Mouse (Mus musculus) forebrain, embryonic 11.5 days (tissue): ENCODE results near the gene Elof1. TPM values are rescaled to one million over a fixed set of nuclear protein-coding genes. Genes with fewer than 3 reads are reported as not detected.

Source experiments
- ATAC-seq: fragments of 200-750 bp; cut with Nextera tagmentation; replicated peaks from 2 replicates; pipeline ENCODE4 v1.8.0; 2017; ENCODE audit warnings: moderate TSS enrichment; ENCODE audit not compliant: low FRiP score
- DNase-seq: peaks from one replicate; pipeline ENCODE4 v3.0.0-alpha.2; 2017; ENCODE audit warnings: low spot score
- H3K27ac ChIP-seq: fragments of 300-500 bp; sonication (generic); 2 replicates; pipeline ENCODE4 v1.5.1; 2014; ENCODE audit warnings: low read depth, low read length
- H3K27me3 ChIP-seq: fragments of 300-500 bp; sonication (generic); 2 replicates; pipeline ENCODE4 v1.6.1; 2014; ENCODE audit warnings: mild to moderate bottlenecking, low read length, mixed read lengths; ENCODE audit not compliant: control insufficient read depth, insufficient read depth
- H3K36me3 ChIP-seq: fragments of 300-500 bp; sonication (generic); 2 replicates; pipeline ENCODE4 v1.6.1; 2014; ENCODE audit warnings: mild to moderate bottlenecking, low read length, moderate library complexity, mixed read lengths; ENCODE audit not compliant: control insufficient read depth, insufficient read depth
- H3K4me1 ChIP-seq: fragments of 300-500 bp; sonication (generic); replicated peaks from 2 replicates; pipeline ENCODE4 v1.6.1; 2014; ENCODE audit warnings: low read length, mixed read lengths; ENCODE audit not compliant: control insufficient read depth, insufficient read depth
- H3K4me2 ChIP-seq: fragments of 300-500 bp; sonication (generic); 2 replicates; pipeline ENCODE4 v1.6.1; 2014; ENCODE audit warnings: low read depth, mild to moderate bottlenecking, low read length, moderate library complexity, mixed read lengths; ENCODE audit not compliant: severe bottlenecking
- H3K4me3 ChIP-seq: fragments of 300-500 bp; sonication (generic); 2 replicates; pipeline ENCODE4 v1.5.1; 2014; ENCODE audit warnings: low read depth, low read length
- H3K9ac ChIP-seq: fragments of 300-500 bp; sonication (generic); 2 replicates; pipeline ENCODE4 v1.6.1; 2014; ENCODE audit warnings: low read length
- H3K9me3 ChIP-seq: fragments of 300-500 bp; sonication (generic); 2 replicates; pipeline ENCODE4 v1.6.1; 2016; ENCODE audit warnings: low read length, mixed read lengths; ENCODE audit not compliant: control insufficient read depth
- WGBS: fragments of 180-500 bp; shearing (Covaris S2); extraction: QIAGEN DNeasy Blood & Tissue Kit; methylation state at CpG from one replicate; pipeline ENCODE4 v1.1.7; 2014; 5-methylcytosine and 5-hydroxymethylcytosine counted together
- polyA plus RNA-seq: library from polyadenylated mRNA; unstranded; fragments of >200 nt; fragmentation: Nextera tagmentation; extraction: Ambion mirVana; gene quantifications from 2 replicates; pipeline ENCODE4 v1.2.1, GENCODE M21; 2014

Elof1 gene
- polyA plus RNA-seq, 1 experiment from 2014 or later: 205 TPM

- Histone ChIP-seq H3K9me3 (no peaks in the 10 kb centered on the region), H3K4me2 (no peak overlapping the region), H3K27me3 (no peaks in the 10 kb centered on the region), H3K27ac (no peak overlapping the region), H3K4me3 (no peak overlapping the region), H3K9ac (no peak overlapping the region), H3K4me1 (peaks cover 7% of the 10 kb centered on the region; the same call in 1 of the 2 replicates), H3K36me3 (no peaks in the 10 kb centered on the region; the same call in 1 of the 2 replicates)
- ATAC-seq: no peak
- WGBS: 95% methylated on average over 4 of the region's 4 CpGs
- DNase-seq: no peak
These were observed 44.7 kb downstream of the Elof1 start for GRCm38 (mm10) chr9:22072276-22072675.

- no peaks in the 10 kb centered on the region for H3K27me3 ChIP-seq
- H3K4me1 ChIP-seq: peaks cover 7% of the 10 kb centered on the region; the same call in 1 of the 2 replicates
- peak; percentile 98 for ATAC-seq
- H3K9ac ChIP-seq: peak within 1 kb of the TSS; percentile 93
- H3K4me3 ChIP-seq: peak within 1 kb of the TSS; percentile 84
- H3K36me3 ChIP-seq: no peaks in the 10 kb centered on the region; the same call in 1 of the 2 replicates
- peak within 1 kb of the TSS; percentile 46 for H3K4me2 ChIP-seq
- DNase-seq: peak; percentile 98
- H3K9me3 ChIP-seq: no peaks in the 10 kb centered on the region
- WGBS: under 1% methylated on average over 76 of the region's 87 CpGs
- peak within 1 kb of the TSS; percentile 93 for H3K27ac ChIP-seq
These were observed 46.0 kb downstream of the Elof1 start, which contains the start of the genes Gm49318 and Zfp653 for GRCm38 (mm10) chr9:22070791-22071573. TSS of gene Gm49318 (minus strand) at chr9:22071259. TSS of gene Zfp653 (minus strand) at chr9:22071376.

- no peak overlapping the region for H3K9ac ChIP-seq
- peak overlapping the region; percentile 84 for H3K4me3 ChIP-seq
These were observed 47.0 kb downstream of the Elof1 start for GRCm38 (mm10) chr9:22069881-22070553.

GRCm38 (mm10) chr9:22067195-22067594 lies 49.8 kb downstream of the Elof1 start:
- Histone ChIP-seq H3K36me3 (peaks cover 12% of the 10 kb centered on the region), H3K4me2 (no peak overlapping the region), H3K9ac (no peak overlapping the region), H3K4me3 (no peak overlapping the region), H3K27ac (no peak overlapping the region), H3K27me3 (no peaks in the 10 kb centered on the region), H3K4me1 (peaks cover 7% of the 10 kb centered on the region; the same call in 1 of the 2 replicates), H3K9me3 (no peaks in the 10 kb centered on the region)
- no peak for ATAC-seq
- no peak for DNase-seq
- 88% methylated on average over 5 of the region's 5 CpGs for WGBS

More at GRCm38 (mm10) chr9:22069881-22070553, 47.0 kb downstream of the Elof1 start:
- Histone ChIP-seq H3K4me1 (peaks cover 7% of the 10 kb centered on the region; the same call in 1 of the 2 replicates), H3K9me3 (no peaks in the 10 kb centered on the region), H3K27ac (no peak overlapping the region), H3K36me3 (peaks cover 6% of the 10 kb centered on the region), H3K27me3 (no peaks in the 10 kb centered on the region), H3K4me2 (peak overlapping the region; percentile 46)
- ATAC-seq (peak; percentile 6; the same call in 1 of the 2 replicates), DNase-seq (no peak)
- WGBS: 66% methylated on average over 4 of the region's 4 CpGs

GRCm38 (mm10) chr9:22066433-22066832 lies 50.5 kb downstream of the Elof1 start:
- 80% methylated on average over 3 of the region's 3 CpGs for WGBS
- Histone ChIP-seq H3K27me3 (no peaks in the 10 kb centered on the region), H3K27ac (no peak overlapping the region), H3K4me1 (peaks cover 4% of the 10 kb centered on the region; the same call in 1 of the 2 replicates), H3K36me3 (peaks cover 12% of the 10 kb centered on the region), H3K4me3 (no peak overlapping the region), H3K4me2 (no peak overlapping the region), H3K9ac (no peak overlapping the region), H3K9me3 (no peaks in the 10 kb centered on the region)
- peak; percentile 71 for DNase-seq
- no peak for ATAC-seq

GRCm38 (mm10) chr9:22065642-22066041 lies 51.3 kb downstream of the Elof1 start:
- H3K4me3 ChIP-seq: no peak overlapping the region
- 97% methylated on average over 11 of the region's 11 CpGs for WGBS
- no peaks in the 10 kb centered on the region for H3K9me3 ChIP-seq
- no peak overlapping the region for H3K9ac ChIP-seq
- ATAC-seq: no peak
- peaks cover 4% of the 10 kb centered on the region; the same call in 1 of the 2 replicates for H3K4me1 ChIP-seq
- no peak overlapping the region for H3K27ac ChIP-seq
- H3K4me2 ChIP-seq: no peak overlapping the region
- H3K27me3 ChIP-seq: no peaks in the 10 kb centered on the region
- peaks cover 12% of the 10 kb centered on the region for H3K36me3 ChIP-seq
- no peak for DNase-seq

GRCm38 (mm10) chr9:22064341-22064740 lies 52.6 kb downstream of the Elof1 start:
- no peak overlapping the region for H3K9ac ChIP-seq
- H3K4me2 ChIP-seq: no peak overlapping the region
- H3K4me1 ChIP-seq: no peaks in the 10 kb centered on the region
- no peak overlapping the region for H3K27ac ChIP-seq
- no peak for DNase-seq
- H3K4me3 ChIP-seq: no peak overlapping the region
- no peaks in the 10 kb centered on the region for H3K9me3 ChIP-seq
- 87% methylated on average over 3 of the region's 3 CpGs for WGBS
- H3K27me3 ChIP-seq: no peaks in the 10 kb centered on the region
- H3K36me3 ChIP-seq: peaks cover 12% of the 10 kb centered on the region
- ATAC-seq: no peak
